Mouse (Mus musculus): ENCODE results near the gene Eogt. TPM values are rescaled to one million over a fixed set of nuclear protein-coding genes. Genes with fewer than 3 reads are reported as not detected.

The Eogt gene
- total RNA-seq (2021) (10 to 100 TPM; 12.5 to 16.1 TPM), polyA plus RNA-seq (2012; rRNA removed) (8.7 and 13.5 TPM in 2 replicates)
- long read RNA-seq, full-length matches to known transcripts: 4 of 7 reads
- long read RNA-seq, partial matches to known transcripts: 1 of 7 reads
- long read RNA-seq, other reads (novel, unspliced or antisense): 2 of 7 reads

- Histone ChIP-seq H3K36me3 (ENCODE audit: control insufficient read depth, insufficient read depth, low read length) (peaks cover 10% of the 10 kb centered on the region), H3K9ac (ENCODE audit: low read depth, low read length) (peak within 1 kb of the TSS; percentile 93), H3K27ac (peak within 1 kb of the TSS; percentile 96), H3K79me2 (replicated peaks; ENCODE audit: control insufficient read depth, insufficient read depth, low read length) (no peaks in the 10 kb centered on the region), H3K27me3 (ENCODE audit: control insufficient read depth, insufficient read depth, low read length) (no peaks in the 10 kb centered on the region), H3K4me3 (peak within 1 kb of the TSS; percentile 87), H3K4me1 (ENCODE audit: control insufficient read depth, insufficient read depth, low read length) (peaks cover 4% of the 10 kb centered on the region)
- intact Hi-C loops (cut with DNase I): loop anchor here (2.0 to 10.0 kb wide), 4 partner anchors 30 to 374 kb away; partner anchors contain the start of genes Arl6ip5 and Tmf1
- peak; percentile 91 to 93 for DNase-seq
- TF ChIP-seq CTCF (IDR thresholded peaks at IDR 0.05) (peak; percentile 78), EP300 (IDR thresholded peaks at IDR 0.05; ENCODE audit: insufficient read depth, low read depth, low read length) (0 out of 2 replicates have a peak, but pooled peaks have one; percentile 41), POLR2A (IDR thresholded peaks at IDR 0.05; ENCODE audit: insufficient read depth, low read depth, low read length) (0 out of 2 replicates have a peak, but pooled peaks have one; percentile 16)
- WGBS: 1% methylated on average over 56 of the region's 56 CpGs
Observed at GRCm38 (mm10) chr6:97148383-97149251, at the start of gene Eogt. TSS of gene Eogt (minus strand) at chr6:97149182.

GRCm38 (mm10) chr6:97179367-97179828 lies 30.4 kb upstream of the Eogt start:
- Histone ChIP-seq H3K27me3 (ENCODE audit: control insufficient read depth, insufficient read depth, low read length) (no peaks in the 10 kb centered on the region), H3K36me3 (ENCODE audit: control insufficient read depth, insufficient read depth, low read length) (peaks cover 7% of the 10 kb centered on the region; the same call in 1 of the 2 replicates), H3K9ac (ENCODE audit: low read depth, low read length) (peak overlapping the region; percentile 85), H3K27ac (peak overlapping the region; percentile 96), H3K4me3 (peak overlapping the region; percentile 88), H3K79me2 (replicated peaks; ENCODE audit: control insufficient read depth, insufficient read depth, low read length) (peaks cover 1% of the 10 kb centered on the region; the same call in 1 of the 2 replicates), H3K4me1 (ENCODE audit: control insufficient read depth, insufficient read depth, low read length) (peaks cover 6% of the 10 kb centered on the region)
- DNase-seq: no peak
- intact Hi-C loops (cut with DNase I): loop anchor here (2.0 kb wide), 2 partner anchors 25 to 31 kb away; partner anchors contain the start of genes Eogt and Uba3
- 8% methylated on average over 11 of the region's 11 CpGs for WGBS
- TF ChIP-seq POLR2A (IDR thresholded peaks at IDR 0.05; ENCODE audit: insufficient read depth, low read depth, low read length) (no peak), EP300 (IDR thresholded peaks at IDR 0.05; ENCODE audit: insufficient read depth, low read depth, low read length) (no peak), CTCF (IDR thresholded peaks at IDR 0.05) (no peak)

- 1% methylated on average over 80 of the region's 80 CpGs for WGBS
- DNase-seq: peak; percentile 96 to 98
- peaks cover 7% of the 10 kb centered on the region; the same call in 1 of the 2 replicates for H3K36me3 ChIP-seq (ENCODE audit: control insufficient read depth, insufficient read depth, low read length)
- peak within 1 kb of the TSS; percentile 88 for H3K4me3 ChIP-seq
- intact Hi-C loops (cut with DNase I): loop anchor here (2.0 kb wide), 2 partner anchors 26 to 30 kb away; partner anchors contain the start of genes Eogt and Uba3
- peak within 1 kb of the TSS; percentile 85 for H3K9ac ChIP-seq (ENCODE audit: low read depth, low read length)
- H3K4me1 ChIP-seq (ENCODE audit: control insufficient read depth, insufficient read depth, low read length): peaks cover 6% of the 10 kb centered on the region
- H3K27ac ChIP-seq: peak within 1 kb of the TSS; percentile 96
- H3K27me3 ChIP-seq (ENCODE audit: control insufficient read depth, insufficient read depth, low read length): no peaks in the 10 kb centered on the region
- H3K79me2 ChIP-seq (replicated peaks; ENCODE audit: control insufficient read depth, insufficient read depth, low read length): peaks cover 1% of the 10 kb centered on the region; the same call in 1 of the 2 replicates
- 0 out of 2 replicates have a peak, but pooled peaks have one; percentile 38 for TF ChIP-seq EP300 (IDR thresholded peaks at IDR 0.05; ENCODE audit: insufficient read depth, low read depth, low read length)
- TF ChIP-seq POLR2A (IDR thresholded peaks at IDR 0.05; ENCODE audit: insufficient read depth, low read depth, low read length): peak; percentile 94
- no peak for TF ChIP-seq CTCF (IDR thresholded peaks at IDR 0.05)
Observed at GRCm38 (mm10) chr6:97178491-97179366, 29.7 kb upstream of the Eogt start, which contains the start of gene Tmf1. TSS of gene Tmf1 (minus strand) at chr6:97179122.

GRCm38 (mm10) chr6:97175716-97176115 lies 26.7 kb upstream of the Eogt start:
- H3K36me3 ChIP-seq (ENCODE audit: control insufficient read depth, insufficient read depth, low read length): peaks cover 9% of the 10 kb centered on the region
- peak in 1 of 2 experiments; percentile 27 for DNase-seq

GRCm38 (mm10) chr6:97150156-97150555 lies 1.2 kb upstream of the Eogt start:
- H3K79me2 ChIP-seq (replicated peaks; ENCODE audit: control insufficient read depth, insufficient read depth, low read length): no peaks in the 10 kb centered on the region
- DNase-seq: no peak
- TF ChIP-seq POLR2A (IDR thresholded peaks at IDR 0.05; ENCODE audit: insufficient read depth, low read depth, low read length) (no peak), EP300 (IDR thresholded peaks at IDR 0.05; ENCODE audit: insufficient read depth, low read depth, low read length) (no peak), CTCF (IDR thresholded peaks at IDR 0.05) (peak; percentile 49)
- H3K27me3 ChIP-seq (ENCODE audit: control insufficient read depth, insufficient read depth, low read length): no peaks in the 10 kb centered on the region
- 0 out of 2 replicates have a peak, but pooled peaks cover 3% of the 10 kb centered on the region for H3K36me3 ChIP-seq (ENCODE audit: control insufficient read depth, insufficient read depth, low read length)
- H3K4me1 ChIP-seq (ENCODE audit: control insufficient read depth, insufficient read depth, low read length): peaks cover 3% of the 10 kb centered on the region
- intact Hi-C loops (cut with DNase I): no loop called here
- no peak overlapping the region for H3K4me3 ChIP-seq
- H3K27ac ChIP-seq: no peak overlapping the region
- WGBS: 84% methylated on average over 6 of the region's 6 CpGs
- H3K9ac ChIP-seq (ENCODE audit: low read depth, low read length): no peak overlapping the region

More at GRCm38 (mm10) chr6:97175716-97176115, 26.7 kb upstream of the Eogt start:
- 39% methylated on average over 11 of the region's 11 CpGs for WGBS
- H3K27ac ChIP-seq: no peak overlapping the region
- H3K27me3 ChIP-seq (ENCODE audit: control insufficient read depth, insufficient read depth, low read length): no peaks in the 10 kb centered on the region
- intact Hi-C loops (cut with DNase I): no loop called here
- no peak overlapping the region for H3K9ac ChIP-seq (ENCODE audit: low read depth, low read length)
- H3K4me3 ChIP-seq: no peak overlapping the region
- no peak for TF ChIP-seq POLR2A (IDR thresholded peaks at IDR 0.05; ENCODE audit: insufficient read depth, low read depth, low read length)
- TF ChIP-seq CTCF (IDR thresholded peaks at IDR 0.05): no peak
- TF ChIP-seq EP300 (IDR thresholded peaks at IDR 0.05; ENCODE audit: insufficient read depth, low read depth, low read length): no peak
- H3K4me1 ChIP-seq (ENCODE audit: control insufficient read depth, insufficient read depth, low read length): peaks cover 6% of the 10 kb centered on the region
- H3K79me2 ChIP-seq (replicated peaks; ENCODE audit: control insufficient read depth, insufficient read depth, low read length): peaks cover 3% of the 10 kb centered on the region; the same call in 1 of the 2 replicates

All from heart, adult 2 months (tissue).